Mouse (Mus musculus) C2C12 (cell line): ENCODE measurements around the gene Ifitm7. TPM values are rescaled to one million over a fixed set of nuclear protein-coding genes. Genes with fewer than 3 reads are reported as not detected.

ENCODE experiments used
- H3K27me3 ChIP-seq: one replicate; pipeline ENCODE4 v1.6.1; 2011; ENCODE audit not compliant: control insufficient read depth, insufficient read depth, insufficient read length
- H3K36me3 ChIP-seq: one replicate; pipeline ENCODE4 v1.6.1; 2011; ENCODE audit not compliant: control insufficient read depth, insufficient read depth
- H3K4me3 ChIP-seq: one replicate; pipeline ENCODE4 v1.5.1; 2011; ENCODE audit warnings: mild to moderate bottlenecking, control low read depth; ENCODE audit not compliant: poor library complexity, insufficient read depth, severe bottlenecking
- H3K79me2 ChIP-seq: one replicate; pipeline ENCODE4 v1.6.1; 2011; ENCODE audit not compliant: control insufficient read depth, insufficient read depth
- H3K79me3 ChIP-seq: one replicate; pipeline ENCODE4 v1.6.1; 2011; ENCODE audit warnings: low read depth, control low read depth
- H3ac ChIP-seq: one replicate; pipeline ENCODE3; 2011; ENCODE audit warnings: low read depth; ENCODE audit not compliant: control insufficient read depth, insufficient read length
- CEBPB ChIP-seq: IDR thresholded peaks from one replicate; pipeline ENCODE4 v1.6.1; 2011; ENCODE audit warnings: low read depth, mild to moderate bottlenecking, control low read depth, moderate library complexity
- CTCF ChIP-seq: IDR thresholded peaks from one replicate; pipeline ENCODE4 v1.5.1; 2011; ENCODE audit not compliant: control insufficient read depth, insufficient read depth, insufficient read length
- FOSL1 ChIP-seq: IDR thresholded peaks from one replicate; pipeline ENCODE4 v1.8.0; 2011; ENCODE audit warnings: mild to moderate bottlenecking, low read length; ENCODE audit not compliant: poor library complexity, insufficient read depth, severe bottlenecking
- MAX ChIP-seq: IDR thresholded peaks from one replicate; pipeline ENCODE4 v1.6.1; 2011; ENCODE audit warnings: mild to moderate bottlenecking, control low read depth
- MYOD1 ChIP-seq: IDR thresholded peaks from one replicate; pipeline ENCODE4 v1.6.1; 2011; ENCODE audit warnings: low read depth; ENCODE audit not compliant: control insufficient read depth, insufficient read length
- MYOG ChIP-seq: IDR thresholded peaks from one replicate; pipeline ENCODE4 v1.6.1; 2011; ENCODE audit not compliant: control insufficient read depth, insufficient read length; ENCODE audit errors: extremely low read depth
- USF1 ChIP-seq: IDR thresholded peaks from one replicate; pipeline ENCODE4 v1.6.1; 2011; ENCODE audit warnings: low read depth, mild to moderate bottlenecking, control low read depth, moderate library complexity
- polyA plus RNA-seq: library from polyadenylated mRNA; unstranded; fragments of >200 nt; fragmentation: generic; extraction: Trizol; gene quantifications from one replicate; pipeline ENCODE4 v1.2.1, GENCODE M21; 2012; ENCODE audit warnings: missing spikeins

The Ifitm7 gene
- polyA plus RNA-seq, 1 experiment: not detected

DNA sequence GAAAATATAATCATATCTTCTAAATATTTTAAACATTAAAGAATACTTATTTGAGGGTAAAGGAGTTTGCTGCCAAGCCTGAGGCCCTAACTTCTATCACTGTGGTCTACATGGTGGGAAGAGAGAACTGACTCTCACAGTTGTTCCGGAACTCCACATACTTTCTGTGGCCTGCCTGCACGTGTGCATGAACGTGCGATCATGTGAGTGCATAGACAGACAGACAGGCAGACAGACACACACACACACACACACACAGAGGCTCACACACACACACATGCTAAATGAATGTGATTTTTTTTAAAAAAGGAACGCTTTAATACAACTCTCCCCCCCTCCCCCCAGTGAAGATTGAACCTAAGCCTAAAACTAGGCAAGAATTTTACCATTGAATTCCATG, 41.9 kb downstream of the Ifitm7 start:
- no peak overlapping the region for H3ac ChIP-seq
- no peaks in the 10 kb centered on the region for H3K36me3 ChIP-seq
- no peaks in the 10 kb centered on the region for H3K79me2 ChIP-seq
- no peak for TF ChIP-seq FOSL1
- no peak for TF ChIP-seq MYOG
- TF ChIP-seq CTCF: no peak
- no peak for TF ChIP-seq CEBPB
- no peak for TF ChIP-seq MAX
- no peak for TF ChIP-seq USF1
- no peak for TF ChIP-seq MYOD1
- no peaks in the 10 kb centered on the region for H3K79me3 ChIP-seq
- H3K27me3 ChIP-seq: no peaks in the 10 kb centered on the region
- no peak overlapping the region for H3K4me3 ChIP-seq

DNA sequence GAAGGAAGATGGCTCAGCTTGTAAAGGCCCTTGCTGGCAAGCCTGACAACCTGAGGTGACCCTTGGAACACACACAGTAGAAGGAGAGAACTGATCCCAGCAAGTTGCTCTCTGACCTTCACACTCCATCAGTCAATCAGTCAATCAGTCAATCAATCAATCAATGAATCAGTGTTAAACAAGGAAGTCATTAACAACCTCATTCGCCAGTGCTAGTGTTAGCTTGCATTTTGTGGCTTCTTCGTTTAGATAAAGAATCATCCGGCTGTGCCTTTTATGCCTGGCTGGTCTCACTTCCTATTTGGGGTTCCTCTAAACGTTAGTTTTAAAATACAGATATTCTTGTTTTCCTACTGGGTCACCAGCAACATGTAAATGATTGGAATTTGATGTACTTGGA, 42.5 kb downstream of the Ifitm7 start:
- H3K36me3 ChIP-seq: no peaks in the 10 kb centered on the region
- H3ac ChIP-seq: no peak overlapping the region
- no peaks in the 10 kb centered on the region for H3K79me2 ChIP-seq
- no peak overlapping the region for H3K4me3 ChIP-seq
- H3K27me3 ChIP-seq: no peaks in the 10 kb centered on the region
- no peaks in the 10 kb centered on the region for H3K79me3 ChIP-seq
- TF ChIP-seq MYOD1 (no peak), CEBPB (no peak), MAX (no peak), MYOG (no peak)

DNA sequence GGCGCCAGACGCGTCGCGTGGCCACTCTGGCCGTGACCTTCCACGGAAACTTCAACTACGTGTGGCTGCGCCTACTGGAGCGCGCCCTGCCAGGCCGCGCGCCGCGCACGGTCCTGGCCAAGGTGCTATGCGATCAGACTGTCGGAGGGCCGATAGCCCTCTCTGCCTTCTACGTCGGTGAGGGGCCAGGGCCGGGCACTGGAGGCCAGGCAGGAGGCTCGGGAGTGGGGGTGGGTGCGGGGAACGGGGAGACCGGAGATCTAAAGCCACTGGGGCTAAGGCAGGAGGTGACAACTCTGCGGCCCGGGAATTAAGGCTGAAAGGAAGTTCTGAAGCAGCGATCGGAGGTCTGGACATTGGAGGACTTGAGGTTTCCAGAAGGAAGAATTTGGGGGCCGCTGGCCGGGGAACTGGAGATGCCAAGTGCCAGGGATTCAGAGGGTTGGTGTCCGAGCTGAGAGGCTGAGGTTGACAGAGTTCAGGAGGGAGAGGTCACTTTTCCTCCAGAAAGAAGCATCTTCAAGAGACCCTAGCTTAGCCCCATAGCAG, 45.8 kb downstream of the Ifitm7 start:
- no peaks in the 10 kb centered on the region for H3K27me3 ChIP-seq
- no peaks in the 10 kb centered on the region for H3K36me3 ChIP-seq
- TF ChIP-seq FOSL1 (no peak), USF1 (no peak), MAX (no peak), MYOD1 (no peak), CTCF (no peak), CEBPB (no peak), MYOG (no peak)
- H3K79me3 ChIP-seq: no peaks in the 10 kb centered on the region
- H3K4me3 ChIP-seq: no peak overlapping the region
- H3K79me2 ChIP-seq: no peaks in the 10 kb centered on the region
- no peak overlapping the region for H3ac ChIP-seq

DNA sequence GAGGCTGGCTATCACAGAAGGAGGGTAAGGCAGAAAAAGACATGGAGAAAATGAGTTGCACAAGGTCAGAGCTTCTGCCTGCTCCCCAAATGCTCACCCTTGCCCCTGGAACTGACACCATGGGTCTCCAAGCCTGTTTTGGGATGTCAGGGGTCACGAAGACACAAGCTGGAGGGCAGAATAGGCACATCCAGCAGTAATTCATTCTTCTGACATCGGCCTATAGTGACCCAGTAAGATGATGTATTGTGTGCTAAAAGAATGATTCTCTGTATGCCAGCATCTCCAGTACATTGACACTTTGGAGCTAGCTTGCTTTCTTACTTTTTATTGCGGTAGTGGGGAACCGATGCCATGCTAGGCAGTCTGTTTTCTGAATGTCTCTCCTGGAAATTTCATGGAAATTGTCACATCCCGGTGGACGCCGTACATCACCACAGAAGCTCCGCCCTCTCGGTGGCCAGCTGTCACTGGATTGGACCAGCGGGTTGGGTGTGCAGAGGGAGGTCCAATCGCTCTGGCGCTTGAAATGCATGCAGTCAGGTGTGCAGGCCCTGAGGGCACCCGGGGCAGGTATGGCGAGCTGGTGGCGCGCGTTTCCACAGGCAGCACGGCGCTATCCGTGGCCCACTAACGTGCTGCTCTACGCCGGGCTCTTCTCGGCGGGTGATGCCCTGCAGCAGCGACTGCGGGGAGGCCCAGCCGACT, 46.4 kb downstream of the Ifitm7 start:
- Histone ChIP-seq H3K79me3 (no peaks in the 10 kb centered on the region), H3K79me2 (no peaks in the 10 kb centered on the region), H3K27me3 (no peaks in the 10 kb centered on the region), H3K4me3 (no peak overlapping the region), H3ac (no peak overlapping the region), H3K36me3 (no peaks in the 10 kb centered on the region)
- TF ChIP-seq CEBPB (no peak), CTCF (no peak), MYOD1 (no peak), FOSL1 (no peak), MAX (no peak), USF1 (no peak)

Other genes with a start within 250 kb of the Ifitm7 start
- 44.3 TPM for gene Rrn3, start 206.2 kb downstream of the Ifitm7 start, polyA plus RNA-seq
- gene Ntan1, start 168.0 kb downstream of the Ifitm7 start, polyA plus RNA-seq: 39.4 TPM
- gene Pdxdc1, start 83.8 kb downstream of the Ifitm7 start, polyA plus RNA-seq: 36.0 TPM
- 0.51 TPM for gene Mpv17l, start 83.7 kb downstream of the Ifitm7 start, polyA plus RNA-seq
- 0.02 TPM for gene 2900011O08Rik, start 284 bp downstream of the Ifitm7 start, polyA plus RNA-seq
- 68.6 TPM for gene Nde1, start 176.4 kb upstream of the Ifitm7 start, polyA plus RNA-seq
- 7.0 TPM for gene Marf1, start 176.5 kb upstream of the Ifitm7 start, polyA plus RNA-seq